Mouse (Mus musculus) gastrocnemius, postnatal 36 days (tissue): ENCODE results near the gene Agbl3. TPM values are rescaled to one million over a fixed set of nuclear protein-coding genes. Genes with fewer than 3 reads are reported as not detected.

Experiments
- DNase-seq, 2 experiments: peaks; one replicate each; pipeline ENCODE4 v3.0.0; 2022
- intact Hi-C: fragments of 180-260 bp; cut with DNase I; formaldehyde crosslinking; loops from one replicate; pipeline ENCODE4 v1.15.1; 2025
- total RNA-seq, 2 experiments: library from RNA; stranded (reverse); gene quantifications; 2 replicates each; pipeline ENCODE4 v1.2.3; 2021

Gene Agbl3
- total RNA-seq, 2 experiments from 2014 or later: 1.0 to 1.8 TPM

DNA sequence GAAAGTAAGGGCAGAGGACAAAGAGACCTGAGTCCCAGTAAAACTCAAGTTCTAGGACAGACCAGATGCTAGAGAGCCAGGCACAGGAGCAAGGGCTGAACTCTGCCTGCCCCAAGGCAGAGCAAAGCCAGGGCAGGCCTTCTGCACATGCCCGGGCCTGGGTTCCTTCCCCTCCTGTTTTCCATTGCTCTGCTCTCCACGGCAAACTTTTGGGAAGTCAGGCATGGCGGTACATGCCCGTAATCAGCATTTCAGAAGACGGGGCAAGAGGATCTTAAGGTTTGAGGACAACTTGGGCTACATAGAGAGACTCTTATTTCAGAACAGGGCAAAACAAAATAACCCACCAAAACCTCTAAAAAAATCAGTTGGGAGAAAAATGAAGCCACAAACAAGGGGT lies 89.9 kb downstream of the Agbl3 start:
- intact Hi-C loops: no loop called here
- DNase-seq: no peak

GRCm38 (mm10) chr6:34870724-34871123 lies 90.5 kb downstream of the Agbl3 start:
- intact Hi-C loops: no loop called here
- DNase-seq: no peak

DNA sequence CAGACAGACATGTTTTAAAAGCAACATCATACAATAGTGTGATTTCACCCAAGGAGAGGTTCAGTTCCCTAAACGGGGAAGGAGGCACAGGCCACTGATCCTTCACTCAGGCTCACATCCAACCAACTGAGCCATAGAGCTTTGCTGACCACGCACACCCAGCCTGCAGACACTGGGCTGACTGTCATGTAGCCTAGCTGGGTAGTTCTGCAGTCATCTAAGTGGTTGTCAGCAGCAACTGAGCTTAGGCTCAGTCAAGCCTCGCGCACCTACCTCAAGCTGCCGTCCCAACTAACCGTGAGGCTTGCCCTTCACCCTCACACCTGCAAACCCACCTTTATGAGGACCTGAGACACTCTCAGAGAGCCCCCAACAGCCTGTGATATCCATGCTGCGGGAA lies 91.7 kb downstream of the Agbl3 start:
- no peak for DNase-seq

DNA sequence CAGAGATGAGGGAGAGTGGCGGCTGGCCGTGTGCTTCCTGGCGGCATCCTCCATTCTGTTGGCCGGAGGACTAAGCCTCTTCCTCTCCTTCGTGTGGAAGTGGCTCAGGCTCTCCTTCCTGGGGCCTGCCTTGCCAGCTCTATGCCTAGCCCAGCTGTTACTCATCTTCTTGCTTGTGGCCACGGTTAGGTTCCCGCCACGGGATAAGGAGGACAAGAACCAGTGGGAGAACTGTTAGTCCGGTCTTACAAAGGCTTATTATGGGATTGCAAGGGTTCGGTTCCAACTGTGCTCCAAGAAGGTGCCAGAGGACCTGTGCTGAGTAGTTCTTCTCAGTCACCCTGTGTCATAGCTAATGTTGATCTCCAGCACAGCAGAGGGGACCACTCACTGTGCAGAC lies 92.6 kb downstream of the Agbl3 start:
- intact Hi-C loops: no loop called here

More for the DNA sequence above, 91.7 kb downstream of the Agbl3 start:
- intact Hi-C loops: no loop called here

DNA sequence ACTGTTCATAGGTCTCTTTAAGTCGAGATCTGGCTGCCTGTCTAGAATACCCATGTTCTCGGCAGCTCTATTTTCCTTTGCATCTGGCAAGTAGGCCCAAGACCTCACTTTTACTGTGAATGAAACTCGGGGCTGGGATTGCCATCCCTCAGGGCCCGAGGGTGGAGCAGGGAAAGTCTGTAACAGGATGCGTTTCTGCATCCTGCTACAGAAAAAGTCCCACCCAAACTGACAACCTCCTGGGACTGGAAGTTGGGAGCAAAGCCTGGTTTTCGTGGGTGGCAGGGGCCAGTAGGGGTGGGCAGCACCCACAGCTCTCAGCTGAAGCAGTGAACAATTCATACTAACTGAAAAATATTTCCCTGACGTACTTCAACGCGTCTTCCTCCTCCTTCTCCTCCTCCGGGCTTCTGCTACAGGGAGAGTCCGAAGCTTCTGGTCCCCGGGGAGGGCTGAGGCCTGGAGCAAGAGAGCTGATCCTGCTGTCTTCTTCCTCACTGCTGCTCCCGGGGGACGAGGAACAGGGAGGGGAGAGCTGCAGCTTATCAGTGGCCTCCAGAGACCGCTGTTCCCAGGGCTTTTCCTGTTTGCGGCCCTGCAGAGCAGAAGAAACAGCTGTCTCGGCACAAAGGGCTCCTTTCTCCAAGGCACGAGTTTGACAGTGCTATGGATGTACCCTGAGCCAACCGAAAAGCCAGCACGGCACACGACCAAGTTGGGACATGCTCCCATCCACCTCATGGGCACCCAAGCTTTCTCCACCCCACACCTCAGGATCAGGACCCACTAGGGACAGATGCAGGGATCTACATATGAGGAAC lies 94.1 kb downstream of the Agbl3 start:
- intact Hi-C loops: no loop called here
- peak; percentile 58 to 74 for DNase-seq

More for the DNA sequence above, 92.6 kb downstream of the Agbl3 start:
- DNase-seq: no peak

DNA sequence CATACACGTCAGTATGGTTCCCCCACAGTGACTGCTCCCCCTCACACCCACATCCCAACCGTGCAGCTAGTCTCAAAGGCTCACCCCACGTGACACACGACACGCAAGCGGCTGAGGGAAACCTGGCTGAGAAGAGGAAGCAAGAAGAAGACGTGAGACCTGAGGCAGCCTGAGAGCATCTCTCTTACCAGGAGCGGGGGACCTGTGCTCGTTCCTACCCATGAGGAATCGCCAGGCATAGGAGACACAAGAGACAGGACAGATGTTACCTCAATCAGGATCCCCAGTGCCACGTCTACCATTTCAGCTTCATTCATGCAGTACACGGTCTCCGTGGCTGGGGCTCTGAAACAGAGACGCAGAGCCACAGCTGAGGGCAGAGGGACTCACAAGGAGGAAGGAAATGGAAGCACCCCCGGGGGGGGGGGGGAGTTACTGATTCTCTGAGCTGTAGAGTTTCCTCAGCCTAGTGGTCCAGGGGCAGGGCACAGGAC lies 95.1 kb downstream of the Agbl3 start:
- peak in 1 of 2 experiments; percentile 36 for DNase-seq
- intact Hi-C loops: no loop called here

- intact Hi-C loops: loop anchor here (2.0 kb wide), 1 partner anchor 95 kb away; the partner anchor contains the start of gene Agbl3
- no peak for DNase-seq
Measured at GRCm38 (mm10) chr6:34875966-34876834, 96.0 kb downstream of the Agbl3 start.

GRCm38 (mm10) chr6:34876835-34877156 lies 96.6 kb downstream of the Agbl3 start:
- intact Hi-C loops: loop anchor here (2.0 kb wide), 1 partner anchor 96 kb away; the partner anchor contains the start of gene Agbl3
- peak in 1 of 2 experiments; percentile 13 for DNase-seq

DNA sequence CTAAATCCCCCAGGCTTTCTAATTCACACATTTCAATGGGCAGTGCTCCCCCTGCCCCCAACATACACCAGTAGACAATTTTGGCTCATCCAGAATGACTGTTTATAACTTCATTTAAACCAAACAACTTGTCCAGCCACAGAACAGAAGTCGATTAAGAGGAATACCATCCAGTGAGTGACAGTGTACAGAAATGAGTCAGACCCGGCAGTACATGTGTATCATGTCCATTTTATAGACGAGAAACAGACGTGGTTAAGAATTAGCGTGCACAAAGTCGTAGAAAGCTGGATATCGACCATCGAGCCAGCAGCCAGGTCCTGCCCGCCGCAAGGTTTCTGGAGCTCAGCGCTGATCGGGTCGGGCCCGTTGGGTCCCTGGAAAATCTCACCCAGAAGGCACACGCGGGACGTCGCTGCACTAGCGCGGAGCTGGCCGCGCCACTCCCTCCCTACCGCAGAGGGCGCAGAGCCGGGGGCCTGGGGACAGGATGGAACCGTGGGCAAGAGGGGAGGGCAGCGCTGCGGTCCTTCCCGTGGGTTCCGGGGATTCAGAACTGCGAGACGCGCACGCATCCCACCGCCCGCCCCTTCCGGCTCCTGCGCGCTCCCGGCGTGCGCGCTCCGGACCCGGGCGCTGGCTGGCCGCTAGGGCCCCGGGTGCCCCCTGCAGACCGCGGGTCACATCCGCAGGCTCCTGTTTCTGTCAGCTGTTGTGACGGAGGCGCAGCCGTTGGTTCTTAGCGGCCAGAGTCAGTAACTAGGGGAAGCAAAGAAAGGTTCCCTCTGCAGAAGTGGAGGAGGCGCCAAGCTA lies 97.5 kb downstream of the Agbl3 start, which contains the start of gene Cyren:
Gene Cyren, minus strand, starts transcription at position 552 of the 813 bp plus-strand sequence.
- intact Hi-C loops: loop anchor here (2.0 kb wide), 1 partner anchor 97 kb away; the partner anchor contains the start of gene Agbl3
- peak; percentile 87 to 90 for DNase-seq

GRCm38 (mm10) chr6:34879101-34879740 lies 99.0 kb downstream of the Agbl3 start:
- intact Hi-C loops: no loop called here
- DNase-seq: peak in 1 of 2 experiments; percentile 12

DNA sequence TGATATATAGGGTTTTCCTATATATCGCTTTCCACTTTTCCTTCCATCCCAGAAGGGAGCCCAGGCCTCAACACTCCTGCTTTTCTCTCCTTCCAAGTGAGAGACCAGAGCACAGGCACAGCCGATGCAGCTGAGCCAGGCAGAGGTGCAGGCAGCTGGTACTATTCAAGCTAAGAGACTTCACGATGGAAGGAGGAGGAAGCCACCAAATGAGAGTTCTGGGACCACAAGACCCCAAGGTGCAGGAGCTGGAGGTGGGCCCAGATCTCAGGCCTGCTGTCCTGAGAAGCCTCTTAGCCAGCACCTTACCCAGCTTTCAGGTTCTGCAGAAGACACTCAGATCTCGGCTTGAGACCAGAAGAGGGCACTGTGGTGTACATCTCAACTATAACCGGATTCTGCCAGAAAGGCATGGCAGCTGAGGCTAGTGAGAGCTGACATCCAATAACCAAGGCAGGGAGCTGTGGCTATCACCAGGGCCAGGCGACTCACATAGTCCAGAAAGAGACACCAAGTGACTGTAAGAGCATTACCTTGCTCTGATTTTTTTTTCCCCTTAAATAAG lies 99.8 kb downstream of the Agbl3 start:
- DNase-seq: peak in 1 of 2 experiments; percentile 21
- intact Hi-C loops: loop anchor here (5.0 kb wide), 1 partner anchor 42 kb away; the partner anchor contains the start of gene Stra8

- intact Hi-C loops: loop anchor here (5.0 kb wide), 1 partner anchor 38 kb away; the partner anchor contains the start of gene Stra8
- DNase-seq: no peak
Measured at GRCm38 (mm10) chr6:34884724-34885123, 104.5 kb downstream of the Agbl3 start.

GRCm38 (mm10) chr6:34887131-34887850 lies 107.1 kb downstream of the Agbl3 start:
- intact Hi-C loops: no loop called here
- no peak for DNase-seq

DNA sequence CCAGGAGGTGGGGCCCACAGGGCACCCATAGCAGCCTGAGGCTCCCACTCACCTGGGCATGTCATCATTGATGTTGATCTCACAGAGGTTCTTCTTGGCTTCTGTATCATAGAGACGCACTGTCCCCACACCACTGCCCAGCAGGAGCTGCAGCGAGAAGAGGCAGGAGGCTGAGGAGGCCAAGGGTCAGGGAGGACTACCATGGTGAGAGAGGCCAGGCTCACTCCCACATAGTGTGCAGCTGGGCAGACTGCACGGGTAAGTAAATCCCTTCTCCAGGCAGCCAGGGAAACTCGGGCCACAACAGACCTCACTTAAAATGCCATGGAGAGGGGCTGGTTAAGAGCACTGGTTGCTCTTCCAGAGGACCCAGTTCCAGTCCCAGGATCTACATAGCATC lies 109.0 kb downstream of the Agbl3 start:
- DNase-seq: no peak
- intact Hi-C loops: no loop called here

GRCm38 (mm10) chr6:34895569-34895968 lies 115.3 kb downstream of the Agbl3 start:
- DNase-seq: no peak
- intact Hi-C loops: no loop called here

DNA sequence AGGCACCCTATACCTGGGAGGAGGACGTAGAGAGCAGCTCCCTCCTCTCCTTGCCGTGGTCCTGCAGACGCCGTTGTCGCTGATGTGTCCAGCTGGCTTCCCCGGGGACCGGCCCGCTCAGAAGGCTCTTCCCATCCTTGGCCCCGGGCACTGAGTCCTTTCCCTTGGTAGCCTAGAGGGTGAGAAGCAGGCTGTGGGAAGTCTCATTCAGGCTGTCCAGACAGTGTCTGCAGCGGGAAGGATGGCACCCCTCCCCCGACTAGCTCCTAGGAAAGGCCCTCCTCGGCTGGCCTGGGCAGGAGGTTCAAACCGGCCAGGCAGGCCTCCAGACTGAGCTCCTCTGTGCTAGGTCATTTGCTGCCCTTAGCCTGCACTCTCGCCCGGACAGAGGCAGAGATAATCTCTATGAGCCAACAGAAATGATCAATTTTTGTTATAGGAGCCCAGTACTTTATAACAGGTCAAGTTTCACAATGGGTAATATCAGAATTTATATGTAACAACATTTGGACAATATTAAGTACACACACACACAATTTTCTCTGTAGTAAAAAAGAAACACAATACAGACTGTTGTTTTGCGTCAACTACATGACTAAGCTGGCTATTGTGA lies 116.0 kb downstream of the Agbl3 start:
- intact Hi-C loops: no loop called here

DNA sequence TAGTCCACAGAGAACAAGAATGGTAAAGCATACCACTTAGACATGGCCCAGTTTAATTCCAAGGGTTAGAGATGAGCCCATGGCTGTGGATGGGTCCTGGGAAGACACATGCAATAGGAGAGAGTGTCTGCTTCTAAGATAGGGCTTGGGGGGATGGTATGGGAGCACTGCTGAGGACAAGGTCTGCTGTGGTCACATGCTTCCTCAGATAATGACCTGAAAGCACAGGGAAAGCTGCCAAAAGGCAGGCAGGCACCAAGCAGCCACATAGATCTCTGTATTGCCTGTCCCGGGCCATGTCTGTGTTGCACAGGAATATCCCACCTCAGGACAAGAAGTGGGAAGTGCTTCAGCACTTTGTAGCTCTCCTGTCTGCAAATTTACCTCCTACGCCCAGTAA lies 118.9 kb downstream of the Agbl3 start:
- no peak for DNase-seq

More for the DNA sequence above, 116.0 kb downstream of the Agbl3 start:
- DNase-seq: no peak

DNA sequence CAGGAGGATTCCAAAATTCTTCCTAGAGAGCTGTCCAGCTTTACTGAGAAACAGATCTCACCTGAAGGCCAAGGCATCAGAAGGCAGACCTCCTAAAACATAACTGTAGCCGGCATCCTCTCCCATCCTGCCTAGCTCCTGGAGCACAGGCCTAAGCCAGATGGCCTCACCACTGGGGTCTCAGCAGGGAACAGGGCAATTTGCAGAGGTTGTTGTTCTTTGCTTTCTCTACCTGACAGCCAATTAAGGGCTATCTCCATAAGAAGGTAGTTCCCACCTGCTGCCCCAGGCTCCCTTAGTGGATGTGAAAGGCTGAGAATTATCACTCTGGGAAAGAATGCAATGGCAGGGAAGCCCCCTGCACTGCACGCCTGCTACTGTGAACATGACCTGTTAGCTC lies 120.8 kb downstream of the Agbl3 start:
- no peak for DNase-seq
- intact Hi-C loops: no loop called here

More for the DNA sequence above, 118.9 kb downstream of the Agbl3 start:
- intact Hi-C loops: no loop called here
